10 mouse cellular contexts compared by ENCODE assay signal in the genomic region with DNA sequence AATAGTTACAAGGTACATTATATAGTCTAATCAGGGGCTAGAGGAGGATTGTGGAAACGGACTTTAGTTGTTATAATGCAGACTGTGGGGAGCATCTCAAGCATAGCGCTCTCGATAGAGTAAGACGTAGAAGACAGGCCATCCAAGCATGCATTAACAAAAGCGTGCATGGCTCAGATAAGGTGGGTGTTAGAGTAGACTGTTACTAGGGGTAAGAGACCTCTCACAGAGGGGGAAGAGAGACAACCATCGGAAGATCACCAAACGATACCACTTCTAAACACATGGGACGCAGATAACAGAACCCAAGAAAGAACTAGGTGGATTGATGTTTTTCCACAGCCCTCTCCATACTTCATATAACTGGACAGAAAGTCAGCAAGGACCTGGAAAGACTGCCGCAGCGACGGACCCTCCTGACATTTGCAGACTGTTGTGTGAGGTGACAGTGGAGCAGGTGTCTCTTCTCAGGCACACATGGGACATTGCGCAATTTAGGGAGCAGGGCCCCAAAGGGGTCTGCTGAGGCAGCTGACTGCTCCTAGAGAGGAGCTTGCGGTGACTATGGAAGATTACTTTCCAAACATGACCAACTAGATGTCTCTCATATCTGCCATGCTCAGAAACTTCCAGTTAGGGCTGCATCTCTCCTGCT. TPM values are rescaled to one million over a fixed set of nuclear protein-coding genes. Genes with fewer than 3 reads are reported as not detected.
"Had no signal": no experiment of that assay in that cellular context is flagged by ENCODE, and none has a peak within 500 bp of the region (broad histone marks: within the 10 kb centered on the region; RNA-seq: fewer than 3 reads in every experiment).

No protein-coding gene starts in this region.

- H3K27me3 ChIP-seq: midbrain, embryonic 15.5 days had no signal

- DNase-seq: right cerebral cortex, postnatal 25 days; thymus, postnatal 4 days had no signal

- H3K27ac ChIP-seq: left cerebral cortex, adult 2 months; macrophage; midbrain, embryonic 15.5 days; stomach, postnatal 0 days had no signal

- H3K4me2 ChIP-seq: midbrain, embryonic 11.5 days; midbrain, embryonic 15.5 days had no signal

- H3K36me3 ChIP-seq: midbrain, embryonic 15.5 days had no signal

- H3K4me1 ChIP-seq: midbrain, embryonic 15.5 days had no signal

- H3K9me3 ChIP-seq: megakaryocyte, embryonic 14.5 days; midbrain, embryonic 15.5 days had no signal

- H3K4me3 ChIP-seq: left cerebral cortex, adult 2 months; megakaryocyte, embryonic 14.5 days; midbrain, embryonic 15.5 days had no signal

- H3K9ac ChIP-seq: midbrain, embryonic 15.5 days had no signal

RNA-seq across cellular contexts. Expression of gene Spon2, which starts 15.6 kb away (rescaled TPM):
- total RNA-seq: monocyte, adult 5-6 weeks had no signal
- polyA plus RNA-seq: inflammation-experienced regulatory T-cells, adult 6 months; macrophage had no signal
